Mouse (Mus musculus) forebrain, embryonic 12.5 days (tissue): ENCODE data around the gene Arhgef19. TPM values are rescaled to one million over a fixed set of nuclear protein-coding genes. Genes with fewer than 3 reads are reported as not detected.

Source experiments
- ATAC-seq: fragments of 200-750 bp; cut with Nextera tagmentation; 2 replicates; pipeline ENCODE4 v1.8.0; 2017; ENCODE audit warnings: moderate TSS enrichment; ENCODE audit not compliant: low FRiP score
- H3K27ac ChIP-seq: fragments of 300-500 bp; sonication (generic); 2 replicates; pipeline ENCODE4 v1.5.1; 2016; ENCODE audit warnings: mild to moderate bottlenecking
- H3K27me3 ChIP-seq: fragments of 300-500 bp; sonication (generic); 2 replicates; pipeline ENCODE4 v1.6.1; 2016; ENCODE audit warnings: mild to moderate bottlenecking
- H3K36me3 ChIP-seq: fragments of 300-500 bp; sonication (generic); replicated peaks from 2 replicates; pipeline ENCODE4 v1.6.1; 2016; ENCODE audit warnings: mild to moderate bottlenecking
- H3K4me1 ChIP-seq: fragments of 300-500 bp; sonication (generic); 2 replicates; pipeline ENCODE4 v1.6.1; 2016
- H3K4me2 ChIP-seq: fragments of 300-500 bp; sonication (generic); 2 replicates; pipeline ENCODE4 v1.6.1; 2016; ENCODE audit warnings: mild to moderate bottlenecking, moderate library complexity
- H3K4me3 ChIP-seq: fragments of 300-500 bp; sonication (generic); replicated peaks from 2 replicates; pipeline ENCODE4 v1.5.1; 2016; ENCODE audit warnings: mild to moderate bottlenecking
- H3K9ac ChIP-seq: fragments of 300-500 bp; sonication (generic); 2 replicates; pipeline ENCODE4 v1.6.1; 2016; ENCODE audit warnings: mild to moderate bottlenecking
- H3K9me3 ChIP-seq: fragments of 300-500 bp; sonication (generic); 2 replicates; pipeline ENCODE4 v1.6.1; 2016
- WGBS: fragments of 180-500 bp; shearing (Covaris S2); methylation state at CpG from one replicate; pipeline ENCODE4 v1.1.7; 2016; 5-methylcytosine and 5-hydroxymethylcytosine counted together
- polyA plus RNA-seq: library from polyadenylated mRNA; unstranded; fragments of >200 nt; fragmentation: Nextera tagmentation; extraction: Ambion mirVana; gene quantifications from 2 replicates; pipeline ENCODE4 v1.2.1, GENCODE M21; 2016

The Arhgef19 gene
- polyA plus RNA-seq, 1 experiment from 2014 or later: 1.9 TPM

DNA sequence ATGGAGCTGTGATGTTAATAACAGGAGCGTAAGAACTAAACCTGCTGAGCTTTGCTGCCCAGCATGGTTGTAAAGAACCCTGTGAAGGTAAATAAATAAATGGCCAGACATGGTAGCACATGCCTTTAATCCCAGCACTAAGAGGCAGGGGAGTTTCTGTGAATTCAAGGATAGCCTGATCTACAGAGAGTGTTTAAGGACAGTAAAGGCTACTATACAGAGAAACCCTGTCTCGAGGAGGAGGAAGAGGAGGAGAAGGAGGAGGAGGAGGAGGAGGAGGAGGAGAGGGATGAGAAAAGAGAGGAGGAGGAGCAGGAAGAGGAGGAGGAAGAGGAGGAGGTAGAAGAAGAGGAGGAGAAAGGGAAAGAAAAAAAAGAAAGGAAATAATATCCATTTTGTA is 26.0 kb upstream of the Arhgef19 start:
- WGBS: 32% methylated on average over 2 of the region's 2 CpGs
- ATAC-seq: no peak
- H3K27me3 ChIP-seq: 0 out of 2 replicates have a peak, but pooled peaks cover 8% of the 10 kb centered on the region
- H3K4me1 ChIP-seq: peaks cover 19% of the 10 kb centered on the region
- no peaks in the 10 kb centered on the region for H3K36me3 ChIP-seq
- H3K9me3 ChIP-seq: no peaks in the 10 kb centered on the region
- 0 out of 2 replicates have a peak overlapping the region, but pooled peaks have one; percentile 27 for H3K27ac ChIP-seq
- H3K4me2 ChIP-seq: peak overlapping the region; percentile 94
- peak overlapping the region; percentile 63; the same call in 1 of the 2 replicates for H3K9ac ChIP-seq
- peak overlapping the region; percentile 55 for H3K4me3 ChIP-seq

GRCm38 (mm10) chr4:141213770-141214336 is 25.4 kb upstream of the Arhgef19 start, which contains the start of gene Rsg1:
TSS of gene Rsg1 (plus strand) at chr4:141213956.
- no peaks in the 10 kb centered on the region for H3K9me3 ChIP-seq
- H3K4me3 ChIP-seq: peak within 1 kb of the TSS; percentile 55
- ATAC-seq: peak; percentile 86
- 0 out of 2 replicates have a peak, but pooled peaks cover 3% of the 10 kb centered on the region for H3K36me3 ChIP-seq
- H3K9ac ChIP-seq: peak within 1 kb of the TSS; percentile 63
- WGBS: under 1% methylated on average over 24 of the region's 24 CpGs
- peak within 1 kb of the TSS; percentile 94 for H3K4me2 ChIP-seq
- H3K27ac ChIP-seq: peak within 1 kb of the TSS; percentile 54; the same call in 1 of the 2 replicates
- H3K4me1 ChIP-seq: peaks cover 19% of the 10 kb centered on the region
- 0 out of 2 replicates have a peak, but pooled peaks cover 8% of the 10 kb centered on the region for H3K27me3 ChIP-seq

DNA sequence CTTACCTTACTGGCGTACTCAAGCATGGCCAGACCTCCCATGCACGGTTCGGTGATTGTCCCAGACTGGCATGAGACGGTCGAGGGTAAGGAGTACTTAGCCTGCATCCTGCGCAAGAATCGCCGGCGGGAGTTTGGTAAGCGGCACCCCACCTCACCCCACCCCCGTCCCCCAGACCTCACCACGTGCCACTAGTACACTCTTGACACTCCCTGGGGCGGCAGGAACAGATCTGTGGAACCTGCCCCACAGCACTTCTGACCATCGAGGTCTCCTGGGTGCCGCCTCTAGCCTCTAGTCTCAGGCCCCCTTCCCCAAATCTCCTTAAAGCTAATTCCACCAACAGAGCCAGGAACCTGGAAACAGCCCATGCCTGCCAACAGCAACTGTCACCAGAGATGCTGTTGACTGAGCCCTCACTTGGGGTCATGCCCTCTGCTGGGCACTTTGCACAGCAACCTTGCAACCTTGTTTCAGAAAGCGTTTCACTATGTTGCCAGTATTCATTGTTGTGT is 24.9 kb upstream of the Arhgef19 start:
- Histone ChIP-seq H3K9ac (peak overlapping the region; percentile 63), H3K27me3 (0 out of 2 replicates have a peak, but pooled peaks cover 8% of the 10 kb centered on the region), H3K4me2 (peak overlapping the region; percentile 94), H3K36me3 (0 out of 2 replicates have a peak, but pooled peaks cover 4% of the 10 kb centered on the region), H3K27ac (peak overlapping the region; percentile 54; the same call in 1 of the 2 replicates), H3K4me3 (peak overlapping the region; percentile 55), H3K9me3 (no peaks in the 10 kb centered on the region), H3K4me1 (peaks cover 19% of the 10 kb centered on the region)
- 2% methylated on average over 16 of the region's 16 CpGs for WGBS
- ATAC-seq: peak; percentile 73

- no peak overlapping the region for H3K4me2 ChIP-seq
- no peak overlapping the region for H3K27ac ChIP-seq
- H3K4me1 ChIP-seq: peaks cover 2% of the 10 kb centered on the region
- no peaks in the 10 kb centered on the region for H3K9me3 ChIP-seq
- 90% methylated on average over 20 of the region's 20 CpGs for WGBS
- no peaks in the 10 kb centered on the region for H3K27me3 ChIP-seq
- ATAC-seq: no peak
- peaks cover 12% of the 10 kb centered on the region; the same call in 1 of the 2 replicates for H3K36me3 ChIP-seq
- H3K9ac ChIP-seq: no peak overlapping the region
- no peak overlapping the region for H3K4me3 ChIP-seq
These were observed 19.6 kb upstream of the Arhgef19 start for GRCm38 (mm10) chr4:141219583-141220213.

DNA sequence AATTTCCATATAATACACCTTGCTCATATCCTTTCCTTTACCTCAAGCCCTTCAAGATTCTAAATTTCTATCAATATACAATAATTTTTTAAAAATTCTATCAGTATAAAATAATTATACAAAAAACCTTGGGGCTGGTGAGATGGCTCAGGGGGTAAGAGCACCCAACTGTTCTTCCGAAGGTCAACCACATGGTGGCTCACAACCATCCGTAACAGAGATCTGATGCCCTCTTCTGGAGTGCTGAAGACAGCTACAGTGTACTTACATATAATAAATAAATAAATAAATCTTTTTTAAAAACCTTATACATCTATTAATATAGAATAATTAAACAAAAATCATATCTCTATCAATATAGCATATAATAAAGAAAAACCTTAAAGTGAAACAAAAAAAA is 17.5 kb upstream of the Arhgef19 start:
- Histone ChIP-seq H3K4me2 (no peak overlapping the region), H3K9ac (no peak overlapping the region), H3K9me3 (no peaks in the 10 kb centered on the region), H3K4me1 (no peaks in the 10 kb centered on the region), H3K27ac (no peak overlapping the region), H3K4me3 (no peak overlapping the region), H3K36me3 (peaks cover 12% of the 10 kb centered on the region; the same call in 1 of the 2 replicates), H3K27me3 (no peaks in the 10 kb centered on the region)
- no peak for ATAC-seq
- WGBS: 81% methylated on average over 2 of the region's 2 CpGs

GRCm38 (mm10) chr4:141222752-141223151 is 16.5 kb upstream of the Arhgef19 start:
- Histone ChIP-seq H3K27me3 (no peaks in the 10 kb centered on the region), H3K4me2 (no peak overlapping the region), H3K9ac (no peak overlapping the region), H3K27ac (no peak overlapping the region), H3K36me3 (peaks cover 12% of the 10 kb centered on the region; the same call in 1 of the 2 replicates), H3K9me3 (no peaks in the 10 kb centered on the region), H3K4me1 (no peaks in the 10 kb centered on the region), H3K4me3 (no peak overlapping the region)
- no peak for ATAC-seq
- 91% methylated on average over 5 of the region's 5 CpGs for WGBS

- no peak for ATAC-seq
- Histone ChIP-seq H3K4me2 (no peak overlapping the region), H3K9ac (no peak overlapping the region), H3K36me3 (no peaks in the 10 kb centered on the region), H3K27ac (no peak overlapping the region), H3K4me1 (no peaks in the 10 kb centered on the region), H3K27me3 (0 out of 2 replicates have a peak, but pooled peaks cover 12% of the 10 kb centered on the region), H3K4me3 (no peak overlapping the region), H3K9me3 (no peaks in the 10 kb centered on the region)
- 89% methylated on average over 7 of the region's 7 CpGs for WGBS
These were observed 10.6 kb upstream of the Arhgef19 start for GRCm38 (mm10) chr4:141228687-141229086.

- Histone ChIP-seq H3K9ac (no peak overlapping the region), H3K4me3 (no peak overlapping the region), H3K4me1 (no peaks in the 10 kb centered on the region), H3K36me3 (no peaks in the 10 kb centered on the region), H3K9me3 (no peaks in the 10 kb centered on the region), H3K4me2 (no peak overlapping the region), H3K27me3 (peaks cover 36% of the 10 kb centered on the region), H3K27ac (no peak overlapping the region)
- WGBS: 91% methylated on average over 4 of the region's 4 CpGs
- ATAC-seq: no peak
These were observed 6.1 kb upstream of the Arhgef19 start for GRCm38 (mm10) chr4:141233196-141233595.

DNA sequence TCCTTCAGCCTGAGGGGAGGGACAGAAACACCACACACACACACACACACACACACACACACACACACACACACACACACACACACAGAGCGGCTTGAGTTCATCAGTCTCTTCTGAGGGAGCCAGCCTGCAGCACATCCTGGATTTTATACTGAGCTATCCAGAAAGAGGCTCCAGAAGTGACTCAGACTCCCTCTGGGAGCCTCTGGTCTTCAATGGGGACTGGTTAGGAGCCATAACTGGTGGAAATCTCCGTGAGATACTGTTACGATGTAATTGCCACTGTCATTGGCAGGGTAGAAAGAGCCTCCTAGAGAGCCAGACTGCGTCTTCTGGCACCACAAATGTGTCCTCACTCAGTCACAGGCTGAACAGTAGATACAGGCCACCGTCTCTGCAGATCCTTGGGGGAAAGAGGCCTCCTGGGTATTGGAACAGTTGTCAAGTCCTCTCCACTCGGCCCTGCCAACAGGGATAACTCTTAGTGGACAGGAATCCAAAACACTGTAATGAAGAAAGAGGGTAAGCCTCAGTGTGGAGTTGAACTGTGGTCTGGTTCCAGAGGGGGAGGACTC is 3.7 kb upstream of the Arhgef19 start:
- H3K27ac ChIP-seq: no peak overlapping the region
- no peak for ATAC-seq
- 79% methylated on average over 6 of the region's 6 CpGs for WGBS
- no peak overlapping the region for H3K4me2 ChIP-seq
- H3K36me3 ChIP-seq: no peaks in the 10 kb centered on the region
- H3K9ac ChIP-seq: no peak overlapping the region
- H3K27me3 ChIP-seq: peaks cover 56% of the 10 kb centered on the region
- peaks cover 15% of the 10 kb centered on the region for H3K4me1 ChIP-seq
- no peak overlapping the region for H3K4me3 ChIP-seq
- H3K9me3 ChIP-seq: no peaks in the 10 kb centered on the region

DNA sequence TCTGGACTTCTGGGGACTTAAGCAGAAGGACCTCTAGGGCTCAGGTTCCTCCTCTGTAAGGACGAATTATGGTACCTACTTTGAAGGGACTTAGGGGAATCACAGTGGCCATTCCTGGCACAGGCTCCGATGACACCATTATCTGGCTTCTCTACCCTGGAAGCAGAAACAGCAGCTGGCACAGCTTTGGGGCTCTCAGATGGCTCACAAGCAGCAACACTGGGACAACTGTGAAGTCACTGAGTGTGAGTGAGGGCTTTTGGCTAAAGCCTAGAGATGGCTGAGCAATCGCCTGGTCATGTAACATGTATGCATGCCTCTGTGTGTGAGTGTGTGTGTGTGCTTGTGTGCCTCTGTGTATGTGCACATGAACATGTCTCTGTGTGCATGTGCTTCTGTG is 2.4 kb upstream of the Arhgef19 start:
- Histone ChIP-seq H3K4me3 (no peak overlapping the region), H3K9me3 (no peaks in the 10 kb centered on the region), H3K36me3 (no peaks in the 10 kb centered on the region), H3K9ac (no peak overlapping the region), H3K27me3 (peaks cover 61% of the 10 kb centered on the region), H3K27ac (no peak overlapping the region), H3K4me1 (peaks cover 20% of the 10 kb centered on the region), H3K4me2 (no peak overlapping the region)
- no peak for ATAC-seq
- 82% methylated on average over 3 of the region's 3 CpGs for WGBS

DNA sequence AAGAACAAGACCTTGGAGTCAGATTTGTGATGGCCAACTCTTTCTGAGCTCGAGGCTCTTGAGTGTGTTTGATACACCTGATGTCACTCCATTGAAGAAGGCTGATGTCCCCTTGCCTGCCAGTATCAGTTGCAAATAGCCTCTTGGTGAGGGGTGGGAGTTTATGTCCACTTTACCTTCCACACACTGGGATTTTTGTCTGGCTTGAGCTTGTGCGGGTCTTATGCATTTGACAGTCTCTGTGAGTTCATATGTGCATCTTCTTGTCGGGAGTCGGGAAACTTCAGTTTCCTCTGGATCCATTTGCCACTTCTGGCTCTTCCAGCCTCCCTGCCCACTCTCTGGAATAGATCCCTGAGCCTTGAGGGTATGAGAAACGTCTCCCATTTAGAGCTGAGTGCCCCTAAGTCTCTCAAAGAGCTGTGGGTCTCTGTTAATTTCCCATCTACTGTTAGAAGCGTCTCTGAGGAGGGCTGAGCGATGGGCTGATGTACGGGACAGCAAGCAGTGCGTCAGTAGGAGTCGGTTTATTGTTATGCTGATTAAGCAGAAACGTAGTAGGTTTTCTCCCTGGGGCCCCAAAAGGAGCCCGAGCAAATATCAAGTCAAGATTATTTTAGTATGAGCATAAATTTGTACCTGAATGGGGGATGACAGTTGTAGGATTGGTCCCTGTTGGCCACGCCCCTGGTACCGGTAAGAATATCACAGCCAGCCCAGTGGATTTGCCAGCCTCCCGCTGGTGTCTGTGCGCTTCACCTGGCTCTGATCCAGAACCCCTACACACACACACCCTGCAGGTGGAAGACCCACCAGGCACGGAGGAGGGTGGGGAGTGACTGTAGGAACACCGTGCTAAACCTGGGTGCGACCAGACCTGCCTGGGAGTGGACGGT is 559 bp upstream of the Arhgef19 start:
- 2% methylated on average over 20 of the region's 20 CpGs for WGBS
- H3K4me1 ChIP-seq: peaks cover 30% of the 10 kb centered on the region
- no peaks in the 10 kb centered on the region for H3K9me3 ChIP-seq
- H3K27me3 ChIP-seq: peaks cover 80% of the 10 kb centered on the region
- peak overlapping the region; percentile 65 for H3K4me2 ChIP-seq
- peak overlapping the region; percentile 36; the same call in 1 of the 2 replicates for H3K9ac ChIP-seq
- peak; percentile 9; the same call in 1 of the 2 replicates for ATAC-seq
- peak overlapping the region; percentile 37 for H3K4me3 ChIP-seq
- H3K27ac ChIP-seq: no peak overlapping the region
- H3K36me3 ChIP-seq: no peaks in the 10 kb centered on the region
